Mouse (Mus musculus): ENCODE measurements around the gene Gm11937. TPM values are rescaled to one million over a fixed set of nuclear protein-coding genes. Genes with fewer than 3 reads are reported as not detected.
"Not testable (repeated sequence)": the region's sequence is repeated elsewhere in the genome, so short reads cannot be mapped to it uniquely, and the experiment has no call there.

The Gm11937 gene
- total and polyA plus RNA-seq, 3 experiments, result not detected

DNA sequence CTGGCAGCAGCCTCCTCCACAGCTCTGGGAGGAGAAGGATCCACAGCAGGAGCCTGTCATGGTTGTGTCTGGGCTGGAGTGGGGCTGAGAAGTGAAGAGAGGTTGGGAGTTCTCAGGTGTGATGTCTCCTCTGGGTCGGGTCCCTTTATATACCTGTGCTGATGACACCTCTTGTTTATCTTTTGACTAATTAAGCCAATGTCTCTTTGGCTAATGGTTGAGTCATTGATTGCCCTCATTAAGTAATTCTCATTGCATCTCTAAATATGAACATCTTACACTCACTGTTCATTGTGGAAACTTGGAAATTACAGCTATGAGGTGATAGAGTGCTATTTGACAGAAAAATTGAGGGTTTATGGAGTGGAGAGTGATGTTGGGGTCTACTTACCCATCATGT is 6.8 kb downstream of the Gm11937 start, which contains the start of gene Gm11938:
Gene Gm11938 (minus strand): TSS at position 101 of the 400 bp plus-strand sequence.
- not testable (repeated sequence) for H3K27me3 ChIP-seq (ENCODE audit: control insufficient read depth in 1 of 2, insufficient read depth in 2 of 2, low read length in 2 of 2); H3K4me3 ChIP-seq (ENCODE audit: control insufficient read depth in 1 of 2, insufficient read depth in 1 of 2, low read depth in 2 of 2, low read length in 2 of 2); H3K79me2 ChIP-seq (ENCODE audit: control insufficient read depth, insufficient read depth, low read length, poor library complexity); DNase-seq (ENCODE audit: low read depth, low spot score); H3K36me3 ChIP-seq (ENCODE audit: control insufficient read depth in 1 of 2, insufficient read depth in 2 of 2, low read length in 2 of 2); H3K27ac ChIP-seq (ENCODE audit: control insufficient read depth, low read depth, low read length); H3K9ac ChIP-seq (ENCODE audit: control insufficient read depth, low read depth, low read length, poor library complexity, severe bottlenecking); H3K4me1 ChIP-seq (ENCODE audit: control insufficient read depth in 1 of 2, insufficient read depth in 2 of 2, low read length in 2 of 2); H3K9me3 ChIP-seq (replicated peaks; ENCODE audit: insufficient read depth, low read length)

GRCm38 (mm10) chr11:99597742-99598141 is 12.2 kb downstream of the Gm11937 start, which contains the start of gene Krtap9-3:
Krtap9-3 (minus strand) TSS chr11:99598105.
- not testable (repeated sequence) for H3K36me3 ChIP-seq (ENCODE audit: control insufficient read depth in 1 of 2, insufficient read depth in 2 of 2, low read length in 2 of 2); H3K27ac ChIP-seq (ENCODE audit: control insufficient read depth, low read depth, low read length); DNase-seq (ENCODE audit: low read depth, low spot score); H3K27me3 ChIP-seq (ENCODE audit: control insufficient read depth in 1 of 2, insufficient read depth in 2 of 2, low read length in 2 of 2); H3K9ac ChIP-seq (ENCODE audit: control insufficient read depth, low read depth, low read length, poor library complexity, severe bottlenecking); H3K79me2 ChIP-seq (ENCODE audit: control insufficient read depth, insufficient read depth, low read length, poor library complexity); H3K9me3 ChIP-seq (replicated peaks; ENCODE audit: insufficient read depth, low read length); H3K4me1 ChIP-seq (ENCODE audit: control insufficient read depth in 1 of 2, insufficient read depth in 2 of 2, low read length in 2 of 2); H3K4me3 ChIP-seq (ENCODE audit: control insufficient read depth in 1 of 2, insufficient read depth in 1 of 2, low read depth in 2 of 2, low read length in 2 of 2)

- H3K4me3 ChIP-seq (ENCODE audit: control insufficient read depth in 1 of 2, insufficient read depth in 1 of 2, low read depth in 2 of 2, low read length in 2 of 2), result no peak within 1 kb of the TSS
- DNase-seq (ENCODE audit: low read depth, low spot score), result no peak
- no peaks in the 10 kb centered on the region for H3K36me3 ChIP-seq (ENCODE audit: control insufficient read depth in 1 of 2, insufficient read depth in 2 of 2, low read length in 2 of 2)
- H3K9ac ChIP-seq (ENCODE audit: control insufficient read depth, low read depth, low read length, poor library complexity, severe bottlenecking), result no peak within 1 kb of the TSS
- no peaks in the 10 kb centered on the region for H3K27me3 ChIP-seq (ENCODE audit: control insufficient read depth in 1 of 2, insufficient read depth in 2 of 2, low read length in 2 of 2)
- H3K79me2 ChIP-seq (ENCODE audit: control insufficient read depth, insufficient read depth, low read length, poor library complexity), result no peaks in the 10 kb centered on the region
- no peaks in the 10 kb centered on the region for H3K4me1 ChIP-seq (ENCODE audit: control insufficient read depth in 1 of 2, insufficient read depth in 2 of 2, low read length in 2 of 2)
- no peak within 1 kb of the TSS for H3K27ac ChIP-seq (ENCODE audit: control insufficient read depth, low read depth, low read length)
- TF ChIP-seq SMC3 (IDR thresholded peaks at IDR 0.05; ENCODE audit: low read depth, low read length) (no peak), POLR2AphosphoS2 (IDR thresholded peaks at IDR 0.05; ENCODE audit: low read length) (no peak), POLR2A (IDR thresholded peaks at IDR 0.05; ENCODE audit: control insufficient read depth in 1 of 2, insufficient read depth in 1 of 2, low read depth in 1 of 2, low read length in 2 of 2, poor library complexity in 1 of 2) (no peak), MEF2A (IDR thresholded peaks at IDR 0.05; ENCODE audit: extremely low read depth, insufficient replicate concordance, low read depth, low read length, poor library complexity, severe bottlenecking) (no peak), ZKSCAN1 (IDR thresholded peaks at IDR 0.05; ENCODE audit: low read depth, low read length) (no peak), MAX (IDR thresholded peaks at IDR 0.05; ENCODE audit: low read length) (no peak), NELFE (IDR thresholded peaks at IDR 0.05; ENCODE audit: low read depth, low read length) (no peak), BHLHE40 (IDR thresholded peaks at IDR 0.05; ENCODE audit: borderline replicate concordance, low read depth, low read length) (no peak), POLR2AphosphoS5 (IDR thresholded peaks at IDR 0.05; ENCODE audit: borderline replicate concordance, low read depth, low read length) (no peak), SIN3A (IDR thresholded peaks at IDR 0.05; ENCODE audit: low read length) (no peak), EP300 (IDR thresholded peaks at IDR 0.05; ENCODE audit: low read depth in 1 of 2, low read length in 2 of 2) (no peak), HCFC1 (IDR thresholded peaks at IDR 0.05; ENCODE audit: low read depth, low read length) (no peak), USF1 (IDR thresholded peaks at IDR 0.05; ENCODE audit: low read depth, low read length) (no peak), CTCF (IDR thresholded peaks at IDR 0.05 in 2 of 3, conservative IDR thresholded peaks at IDR 0.05 in 1 of 3; ENCODE audit: control insufficient read depth in 1 of 3, insufficient read depth in 1 of 3, low read depth in 2 of 3, low read length in 3 of 3, poor library complexity in 1 of 3, severe bottlenecking in 1 of 3) (no peak), MYB (IDR thresholded peaks at IDR 0.05; ENCODE audit: low read depth, low read length) (no peak), ETS1 (IDR thresholded peaks at IDR 0.05; ENCODE audit: low read depth, low read length) (no peak), NRF1 (IDR thresholded peaks at IDR 0.05; ENCODE audit: insufficient read depth, low read depth, low read length, poor library complexity, severe bottlenecking) (no peak), ELF1 (IDR thresholded peaks at IDR 0.05; ENCODE audit: low read depth, low read length) (no peak), E2F4 (IDR thresholded peaks at IDR 0.05; ENCODE audit: borderline replicate concordance, low read depth, low read length) (no peak), MAFK (IDR thresholded peaks at IDR 0.05; ENCODE audit: borderline replicate concordance, low read depth, low read length) (no peak)
- H3K9me3 ChIP-seq (replicated peaks; ENCODE audit: insufficient read depth, low read length), result no peaks in the 10 kb centered on the region
Measured at GRCm38 (mm10) chr11:99590981-99591380, 19.0 kb downstream of the Gm11937 start, which contains the start of gene Krtap1-3. Krtap1-3 (minus strand) TSS chr11:99591339.

Data from MEL (cell line).